Mouse (Mus musculus) G1E (cell line): ENCODE results near the gene Olfr1249.

ENCODE experiments used
- CTCF ChIP-seq: IDR thresholded peaks from 2 replicates; pipeline ENCODE4 v1.5.1; 2012; ENCODE audit warnings: low read depth, low read length, inconsistent platforms, mixed read lengths
- GATA1 ChIP-seq: IDR thresholded peaks from 2 replicates; pipeline ENCODE4 v1.6.1; 2012; ENCODE audit warnings: borderline replicate concordance, low read length, inconsistent platforms, mixed read lengths
- GATA2 ChIP-seq: IDR thresholded peaks from 2 replicates; pipeline ENCODE4 v1.6.1; 2012; ENCODE audit warnings: low read depth, low read length, inconsistent platforms, borderline replicate concordance
- POLR2AphosphoS5 ChIP-seq: IDR thresholded peaks from 2 replicates; pipeline ENCODE4 v1.6.1; 2012; ENCODE audit warnings: low read depth, low read length, inconsistent platforms; ENCODE audit not compliant: insufficient replicate concordance
- TAL1 ChIP-seq: conservative IDR thresholded peaks from 2 replicates; pipeline ENCODE4 v1.6.1; 2012; ENCODE audit warnings: low read depth, low read length, inconsistent platforms, mixed read lengths

- no peak for TF ChIP-seq CTCF
- no peak for TF ChIP-seq TAL1
- no peak for TF ChIP-seq GATA1
- TF ChIP-seq POLR2AphosphoS5, result no peak
- TF ChIP-seq GATA2, result no peak
These were observed 26.6 kb upstream of the Olfr1249 start, which contains the start of gene Olfr1250 for GRCm38 (mm10) chr2:89661367-89661766.
